Mouse (Mus musculus) adrenal gland, postnatal 10 days (tissue): Measurements from ENCODE around the gene Hs2st1. TPM values are rescaled to one million over a fixed set of nuclear protein-coding genes. Genes with fewer than 3 reads are reported as not detected.

ENCODE experiments used
- DNase-seq: peaks from one replicate; pipeline ENCODE4 v3.0.0; 2021; ENCODE audit warnings: mixed read lengths
- total RNA-seq, 2 experiments: library from RNA; stranded (reverse); gene quantifications; 2 replicates each; pipeline ENCODE4 v1.2.3; 2021

Gene Hs2st1
- total RNA-seq, 2 experiments from 2014 or later = 19.2 to 19.5 TPM

GRCm38 (mm10) chr3:144586731-144587130, 16.8 kb upstream of the Hs2st1 start:
- no peak for DNase-seq

- DNase-seq = no peak
These were observed 15.0 kb upstream of the Hs2st1 start for GRCm38 (mm10) chr3:144584789-144585553.

GRCm38 (mm10) chr3:144583789-144584188, 13.8 kb upstream of the Hs2st1 start:
- no peak for DNase-seq

GRCm38 (mm10) chr3:144582306-144582705, 12.3 kb upstream of the Hs2st1 start:
- DNase-seq = no peak

- DNase-seq = no peak
These were observed 11.9 kb upstream of the Hs2st1 start for GRCm38 (mm10) chr3:144581842-144582241.

- no peak for DNase-seq
These were observed 10.3 kb upstream of the Hs2st1 start for GRCm38 (mm10) chr3:144580281-144580680.

GRCm38 (mm10) chr3:144579796-144580195, 9.8 kb upstream of the Hs2st1 start:
- no peak for DNase-seq

GRCm38 (mm10) chr3:144578921-144579320, 8.9 kb upstream of the Hs2st1 start:
- no peak for DNase-seq

- DNase-seq = no peak
These were observed 7.7 kb upstream of the Hs2st1 start for GRCm38 (mm10) chr3:144577366-144578340.

GRCm38 (mm10) chr3:144574256-144574655, 4.3 kb upstream of the Hs2st1 start:
- DNase-seq = no peak

- DNase-seq = no peak
These were observed 971 bp upstream of the Hs2st1 start for GRCm38 (mm10) chr3:144570816-144571487.

- DNase-seq = peak; percentile 58
These were observed 495 bp downstream of the Hs2st1 start for GRCm38 (mm10) chr3:144569401-144569971.

GRCm38 (mm10) chr3:144568861-144569361, 1.1 kb downstream of the Hs2st1 start:
- DNase-seq = peak; percentile 35

- no peak for DNase-seq
These were observed 4.8 kb downstream of the Hs2st1 start for GRCm38 (mm10) chr3:144565212-144565611.

- DNase-seq = no peak
These were observed 6.1 kb downstream of the Hs2st1 start for GRCm38 (mm10) chr3:144563916-144564315.

GRCm38 (mm10) chr3:144561511-144562250, 8.3 kb downstream of the Hs2st1 start:
- DNase-seq = no peak

GRCm38 (mm10) chr3:144558274-144558673, 11.7 kb downstream of the Hs2st1 start:
- DNase-seq = peak; percentile 16

- DNase-seq = no peak
These were observed 13.2 kb downstream of the Hs2st1 start for GRCm38 (mm10) chr3:144556625-144557324.

GRCm38 (mm10) chr3:144555144-144555543, 14.8 kb downstream of the Hs2st1 start:
- DNase-seq = no peak

- DNase-seq = no peak
These were observed 15.5 kb downstream of the Hs2st1 start for GRCm38 (mm10) chr3:144554503-144554902.
